Mouse (Mus musculus): ENCODE results near the gene Slco1a5.
A peak's percentile ranks its signal among the peaks of the same experiment; 100 is the strongest.
"Not testable (repeated sequence)": the region's sequence is repeated elsewhere in the genome, so short reads cannot be mapped to it uniquely, and the experiment has no call there.

Gene Slco1a5

GRCm38 (mm10) chr6:142322881-142323280 lies at the start of gene Slco1a5:
Slco1a5 (minus strand) TSS chr6:142322981.
- no peak for DNase-seq

DNA sequence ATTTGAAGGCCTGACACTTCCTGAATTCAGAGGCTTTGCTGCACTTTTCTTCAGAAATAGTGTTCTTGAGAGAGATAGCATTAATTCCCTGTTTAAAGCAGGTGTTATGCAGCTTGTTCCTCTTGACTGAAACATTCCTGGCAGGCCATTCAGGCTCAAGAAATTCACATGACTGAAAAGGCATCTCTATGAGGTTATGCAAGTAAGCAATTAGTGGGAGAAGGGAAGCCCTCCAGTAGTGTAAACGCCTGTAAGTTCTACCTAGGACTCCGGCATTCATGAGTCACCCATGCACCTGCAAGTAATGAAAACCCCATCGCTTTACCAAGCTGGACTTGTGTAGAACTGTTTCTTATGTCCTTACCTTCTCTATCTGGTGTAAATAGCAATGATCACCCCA lies 46.8 kb upstream of the Slco1a5 start:
- no peak for DNase-seq

DNA sequence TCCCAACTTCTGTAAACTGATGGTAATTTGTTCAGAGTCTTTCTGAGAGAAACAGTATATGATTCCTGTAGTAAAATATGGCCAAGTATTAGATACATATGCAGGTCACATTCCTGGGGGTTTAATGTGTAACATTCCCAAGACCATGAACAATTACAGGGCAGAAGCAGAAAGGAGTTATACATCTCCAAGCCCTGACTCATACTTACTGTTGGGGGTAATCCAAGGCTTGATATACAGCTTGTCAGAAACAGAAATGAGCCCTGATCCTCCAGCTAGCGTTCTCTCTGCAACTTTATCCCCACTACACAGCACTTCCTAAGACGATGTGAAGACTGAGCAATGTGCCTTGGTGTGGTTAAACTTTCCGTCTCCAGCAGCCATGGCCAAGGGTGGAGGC lies 44.8 kb upstream of the Slco1a5 start:
- DNase-seq: no peak

- no peak for DNase-seq
These were observed 43.8 kb upstream of the Slco1a5 start for GRCm38 (mm10) chr6:142366473-142367018.

DNA sequence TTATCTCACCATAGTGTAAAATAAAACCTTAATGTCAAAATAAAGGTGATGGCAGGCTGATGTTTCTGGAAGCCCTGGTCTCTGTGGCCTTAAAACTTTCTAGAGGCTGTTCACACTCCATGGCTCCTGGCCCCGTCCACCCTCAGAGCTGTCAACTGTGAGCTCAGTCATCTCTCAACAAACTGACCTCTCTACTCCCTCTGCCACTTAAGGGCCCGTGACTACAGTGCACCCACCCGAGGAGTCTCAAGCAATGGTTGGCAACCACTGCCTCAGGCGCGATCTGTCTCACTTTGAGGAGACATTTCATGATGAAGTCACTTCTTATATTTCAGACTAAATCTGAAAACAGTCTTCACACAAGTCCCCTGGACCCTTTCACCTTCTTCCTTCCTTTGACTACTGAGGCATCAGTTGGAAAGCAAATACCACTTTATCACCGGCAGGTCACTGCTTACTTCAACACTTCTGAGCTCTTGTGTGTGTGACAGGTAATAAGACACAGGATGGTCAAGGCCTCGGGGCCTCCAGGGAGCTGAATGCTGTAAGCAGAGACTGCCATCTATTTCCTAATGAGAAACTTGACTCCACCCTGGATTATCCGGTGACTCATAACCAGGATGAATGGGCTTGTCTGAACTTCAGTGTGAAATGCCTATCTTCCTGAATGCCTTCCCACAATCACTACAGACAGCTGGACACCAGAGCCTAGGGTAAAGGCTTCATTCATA lies 43.1 kb upstream of the Slco1a5 start:
- no peak for DNase-seq

DNA sequence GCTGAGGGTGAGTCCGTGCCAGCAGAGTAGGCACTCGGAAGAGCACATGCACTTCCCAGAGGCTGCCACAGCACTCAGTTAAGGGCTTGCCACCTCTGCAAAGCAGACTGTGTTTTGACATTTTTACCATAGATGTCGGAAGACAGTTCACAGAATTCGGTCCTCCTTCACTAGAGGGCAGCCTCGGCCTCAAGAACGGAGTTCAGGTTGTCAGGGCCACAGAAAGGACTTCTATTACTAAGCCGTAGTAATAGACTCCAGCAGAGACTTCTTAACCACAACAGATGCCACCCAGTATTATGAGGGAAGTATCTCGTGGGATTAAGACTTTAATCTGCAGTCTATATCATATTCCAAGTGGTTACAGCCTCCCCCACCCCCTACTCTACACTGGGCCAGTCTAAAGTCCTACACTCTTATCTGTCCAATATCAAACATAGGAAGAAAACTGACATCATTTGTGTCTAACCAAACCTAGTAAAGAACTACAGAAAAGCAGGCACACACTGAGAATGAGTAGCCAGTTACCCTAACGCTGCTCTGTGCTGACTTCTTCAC lies 40.3 kb upstream of the Slco1a5 start:
- DNase-seq: no peak

DNA sequence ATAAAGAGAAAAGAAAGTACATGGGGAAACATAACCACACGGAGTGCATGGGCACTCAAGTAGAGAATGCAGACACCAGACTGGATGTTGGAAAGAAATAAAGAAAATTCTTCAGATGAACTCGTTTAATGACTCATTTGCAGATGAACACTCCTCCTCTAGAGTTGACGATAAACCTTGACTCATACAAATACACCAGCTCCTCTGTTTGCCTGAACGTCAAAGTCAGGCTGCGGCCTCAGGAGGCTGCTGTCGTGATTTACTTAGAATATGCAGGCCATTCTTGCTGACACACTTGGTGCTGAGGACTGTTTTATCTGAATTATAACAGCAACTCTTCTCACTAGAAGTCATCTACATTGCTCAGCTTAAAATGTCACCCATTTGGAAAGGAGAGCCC lies 39.3 kb upstream of the Slco1a5 start:
- DNase-seq: no peak

GRCm38 (mm10) chr6:142357106-142357505 lies 34.3 kb upstream of the Slco1a5 start:
- no peak for DNase-seq

DNA sequence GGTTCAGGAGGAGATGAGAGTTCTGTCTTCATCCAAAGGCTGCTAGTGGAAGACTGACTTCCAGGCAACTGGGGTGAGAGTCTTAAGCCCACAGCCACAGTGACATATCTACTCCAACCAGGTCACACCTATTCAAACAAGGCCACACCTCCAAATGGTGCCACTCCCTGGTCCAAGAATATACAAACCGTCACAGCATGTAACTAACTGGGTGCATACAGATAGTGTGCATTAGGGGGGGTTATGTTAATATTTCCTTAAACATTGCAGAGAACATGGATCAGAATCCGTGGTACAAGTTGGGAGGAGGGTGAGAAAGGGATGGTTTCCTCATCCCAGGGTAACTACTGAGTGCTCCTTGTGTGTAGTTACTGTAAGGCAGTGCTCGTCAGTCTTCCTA lies 29.3 kb upstream of the Slco1a5 start:
- not testable (repeated sequence) for DNase-seq

- DNase-seq: no peak
These were observed 24.9 kb upstream of the Slco1a5 start for GRCm38 (mm10) chr6:142347431-142348385.

GRCm38 (mm10) chr6:142346181-142347110 lies 23.7 kb upstream of the Slco1a5 start:
- no peak for DNase-seq

- peak; percentile 80 for DNase-seq
These were observed 22.8 kb upstream of the Slco1a5 start, which contains the start of gene Pyroxd1 for GRCm38 (mm10) chr6:142345440-142346038. Pyroxd1 (plus strand) TSS chr6:142345654.

- DNase-seq: no peak
These were observed 20.8 kb upstream of the Slco1a5 start for GRCm38 (mm10) chr6:142343561-142343960.

DNA sequence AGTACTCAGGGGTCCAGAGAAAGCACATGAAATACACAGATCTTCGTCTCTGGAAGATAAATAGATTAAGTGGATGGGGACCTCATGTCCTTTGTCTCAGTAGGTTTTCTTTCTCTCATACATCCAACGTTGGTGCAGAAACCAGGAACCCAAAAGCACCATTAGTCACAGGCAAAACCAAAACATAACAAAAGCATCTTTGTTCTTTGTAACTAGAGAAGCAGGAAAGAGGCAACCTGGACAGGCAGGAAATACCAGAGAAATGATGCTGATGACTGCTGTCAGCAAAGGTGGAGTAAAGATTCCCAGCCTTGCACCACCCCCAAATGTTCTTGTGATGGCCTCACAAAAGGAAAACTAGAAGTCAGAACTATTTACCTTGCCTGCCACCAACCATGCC lies 16.8 kb upstream of the Slco1a5 start:
- no peak for DNase-seq

- no peak for DNase-seq
These were observed 16.2 kb upstream of the Slco1a5 start for GRCm38 (mm10) chr6:142338961-142339360.

- no peak for DNase-seq
These were observed 6.4 kb upstream of the Slco1a5 start for GRCm38 (mm10) chr6:142329201-142329600.

- no peak for DNase-seq
These were observed 3.8 kb upstream of the Slco1a5 start for GRCm38 (mm10) chr6:142326598-142326997.

DNA sequence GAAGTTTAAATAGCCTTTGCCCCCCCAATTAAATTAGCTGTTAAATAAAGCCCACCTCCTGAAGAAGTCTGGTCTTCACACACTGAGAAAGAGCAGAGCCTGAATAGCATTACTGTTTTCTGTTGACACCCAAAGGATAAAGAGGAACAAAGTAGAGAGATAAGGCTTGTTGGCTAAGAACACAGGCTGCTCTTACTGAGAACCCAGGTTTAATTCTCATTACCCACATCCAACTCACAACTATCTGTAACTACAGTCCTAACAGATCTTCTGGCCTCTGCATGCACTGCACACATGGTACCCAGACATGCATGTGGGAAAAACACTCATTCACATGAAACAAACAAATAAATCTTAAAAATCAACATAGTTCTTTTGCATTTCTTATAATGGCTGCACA lies 5.7 kb downstream of the Slco1a5 start:
- DNase-seq: no peak

DNA sequence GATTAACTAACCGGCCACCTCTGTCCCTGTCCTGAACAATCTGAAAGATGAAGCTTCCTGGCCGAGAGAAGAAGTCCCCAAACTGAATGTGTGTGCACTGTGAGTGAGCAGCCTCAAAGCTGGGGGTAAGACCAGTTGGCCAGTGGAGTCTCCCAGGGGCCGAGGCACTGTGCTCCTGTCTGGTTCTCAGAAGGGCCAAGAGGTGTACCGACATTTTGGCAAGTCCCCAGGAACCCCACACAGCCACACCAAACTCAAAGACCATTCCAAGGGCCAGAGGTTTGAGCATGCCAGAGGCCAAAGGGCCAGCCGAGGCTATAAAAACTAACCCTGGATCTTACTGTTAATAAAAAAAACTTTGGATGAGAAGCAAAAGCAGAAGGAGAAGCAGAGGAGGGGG lies 8.5 kb downstream of the Slco1a5 start:
- no peak for DNase-seq

DNA sequence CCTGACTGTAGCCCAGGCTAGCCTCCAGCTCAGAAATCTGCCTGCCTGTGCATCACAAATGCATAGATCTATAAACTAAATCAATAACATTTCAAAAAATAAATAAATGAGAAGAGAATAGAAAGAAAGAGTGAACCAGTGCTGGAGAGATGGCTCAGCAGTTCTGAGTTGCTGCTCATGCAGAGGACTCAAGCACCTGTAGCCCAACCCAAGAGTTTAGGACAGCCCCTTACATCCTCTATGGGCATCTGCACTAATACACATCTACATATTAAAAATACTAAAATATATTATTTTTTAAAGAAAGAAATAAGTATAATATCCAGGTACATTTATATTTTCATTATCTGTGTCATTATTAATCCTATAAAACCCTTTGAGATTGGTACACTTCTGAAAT lies 17.7 kb downstream of the Slco1a5 start:
- DNase-seq: no peak

DNA sequence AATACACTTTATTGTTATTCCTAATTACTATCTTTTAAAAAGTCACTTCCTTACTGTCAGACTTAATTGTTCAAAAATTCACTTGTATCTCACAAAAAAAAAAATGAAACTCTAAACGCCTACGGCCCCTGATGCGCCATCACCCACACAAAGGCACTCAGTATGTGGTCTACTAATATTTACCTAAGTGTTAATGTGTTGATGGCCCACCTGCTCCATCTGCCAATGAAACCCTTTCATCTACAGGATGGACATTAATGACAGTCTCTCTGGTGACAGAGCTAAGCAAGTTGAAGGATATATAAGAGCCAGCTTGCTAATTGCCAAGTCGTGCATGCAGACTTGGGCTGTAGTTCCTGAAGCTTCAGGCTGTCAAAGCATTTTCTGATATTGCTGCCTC lies 24.7 kb downstream of the Slco1a5 start, which contains the start of gene Iapp:
Iapp (plus strand) TSS at position 326 of the 400 bp plus-strand sequence.
- no peak for DNase-seq

Data from cerebellum, adult 11-12 months (tissue).